Mouse (Mus musculus): Measurements from ENCODE around the gene Rgs3. TPM values are rescaled to one million over a fixed set of nuclear protein-coding genes. Genes with fewer than 3 reads are reported as not detected.

Gene Rgs3
- polyA plus RNA-seq, 1 experiment from 2014 or later, result 49.1 TPM

GRCm38 (mm10) chr4:62526256-62526655, 33.4 kb upstream of the Rgs3 start:
- DNase-seq (no peak), ATAC-seq (ENCODE audit: low FRiP score, low TSS enrichment) (no peak)
- WGBS, result 66% methylated on average over 2 of the region's 2 CpGs

GRCm38 (mm10) chr4:62527655-62528054, 32.0 kb upstream of the Rgs3 start:
- no peaks in the 10 kb centered on the region for H3K9me3 ChIP-seq (ENCODE audit: control insufficient read depth, low read length)
- DNase-seq, result no peak
- 93% methylated on average over 4 of the region's 4 CpGs for WGBS
- no peak overlapping the region for H3K4me3 ChIP-seq (replicated peaks; ENCODE audit: low read depth, low read length)
- no peaks in the 10 kb centered on the region for H3K36me3 ChIP-seq (ENCODE audit: control insufficient read depth, insufficient read depth, low read length)
- no peak overlapping the region for H3K27ac ChIP-seq (replicated peaks; ENCODE audit: low read depth, low read length)
- H3K4me1 ChIP-seq (ENCODE audit: control insufficient read depth, insufficient read depth, low read length), result peaks cover 8% of the 10 kb centered on the region
- no peaks in the 10 kb centered on the region for H3K27me3 ChIP-seq (ENCODE audit: control insufficient read depth, insufficient read depth, low read length)
- no peak overlapping the region for H3K4me2 ChIP-seq (ENCODE audit: low read length)
- ATAC-seq (ENCODE audit: low FRiP score, low TSS enrichment), result no peak
- H3K9ac ChIP-seq (replicated peaks; ENCODE audit: low read length), result no peak overlapping the region

More at GRCm38 (mm10) chr4:62526256-62526655, 33.4 kb upstream of the Rgs3 start:
- no peak overlapping the region for H3K4me3 ChIP-seq (replicated peaks; ENCODE audit: low read depth, low read length)
- H3K27ac ChIP-seq (replicated peaks; ENCODE audit: low read depth, low read length), result no peak overlapping the region
- H3K4me2 ChIP-seq (ENCODE audit: low read length), result no peak overlapping the region
- H3K9ac ChIP-seq (replicated peaks; ENCODE audit: low read length), result no peak overlapping the region
- H3K27me3 ChIP-seq (ENCODE audit: control insufficient read depth, insufficient read depth, low read length), result no peaks in the 10 kb centered on the region
- H3K4me1 ChIP-seq (ENCODE audit: control insufficient read depth, insufficient read depth, low read length), result peaks cover 8% of the 10 kb centered on the region
- no peaks in the 10 kb centered on the region for H3K36me3 ChIP-seq (ENCODE audit: control insufficient read depth, insufficient read depth, low read length)
- no peaks in the 10 kb centered on the region for H3K9me3 ChIP-seq (ENCODE audit: control insufficient read depth, low read length)

GRCm38 (mm10) chr4:62533729-62534128, 25.9 kb upstream of the Rgs3 start:
- no peak overlapping the region for H3K4me2 ChIP-seq (ENCODE audit: low read length)
- no peaks in the 10 kb centered on the region for H3K9me3 ChIP-seq (ENCODE audit: control insufficient read depth, low read length)
- H3K9ac ChIP-seq (replicated peaks; ENCODE audit: low read length), result no peak overlapping the region
- H3K27ac ChIP-seq (replicated peaks; ENCODE audit: low read depth, low read length), result no peak overlapping the region
- WGBS, result 79% methylated on average over 6 of the region's 6 CpGs
- DNase-seq, result no peak
- H3K4me1 ChIP-seq (ENCODE audit: control insufficient read depth, insufficient read depth, low read length), result no peaks in the 10 kb centered on the region
- no peak overlapping the region for H3K4me3 ChIP-seq (replicated peaks; ENCODE audit: low read depth, low read length)
- ATAC-seq (ENCODE audit: low FRiP score, low TSS enrichment), result no peak
- H3K36me3 ChIP-seq (ENCODE audit: control insufficient read depth, insufficient read depth, low read length), result no peaks in the 10 kb centered on the region
- no peaks in the 10 kb centered on the region for H3K27me3 ChIP-seq (ENCODE audit: control insufficient read depth, insufficient read depth, low read length)

- DNase-seq, result no peak
Measured at GRCm38 (mm10) chr4:62541802-62542201, 17.8 kb upstream of the Rgs3 start.

GRCm38 (mm10) chr4:62543782-62544181, 15.9 kb upstream of the Rgs3 start:
- no peak overlapping the region for H3K27ac ChIP-seq (replicated peaks; ENCODE audit: low read depth, low read length)
- WGBS, result 88% methylated on average over 6 of the region's 6 CpGs

More at GRCm38 (mm10) chr4:62541802-62542201, 17.8 kb upstream of the Rgs3 start:
- no peak overlapping the region for H3K27ac ChIP-seq (replicated peaks; ENCODE audit: low read depth, low read length)
- H3K9me3 ChIP-seq (ENCODE audit: control insufficient read depth, low read length), result no peaks in the 10 kb centered on the region
- no peaks in the 10 kb centered on the region for H3K27me3 ChIP-seq (ENCODE audit: control insufficient read depth, insufficient read depth, low read length)
- no peak overlapping the region for H3K4me3 ChIP-seq (replicated peaks; ENCODE audit: low read depth, low read length)
- H3K4me2 ChIP-seq (ENCODE audit: low read length), result no peak overlapping the region
- H3K4me1 ChIP-seq (ENCODE audit: control insufficient read depth, insufficient read depth, low read length), result no peaks in the 10 kb centered on the region
- WGBS, result 88% methylated on average over 3 of the region's 3 CpGs
- no peaks in the 10 kb centered on the region for H3K36me3 ChIP-seq (ENCODE audit: control insufficient read depth, insufficient read depth, low read length)
- no peak for ATAC-seq (ENCODE audit: low FRiP score, low TSS enrichment)
- no peak overlapping the region for H3K9ac ChIP-seq (replicated peaks; ENCODE audit: low read length)

GRCm38 (mm10) chr4:62544801-62545200, 14.8 kb upstream of the Rgs3 start:
- no peak overlapping the region for H3K4me2 ChIP-seq (ENCODE audit: low read length)
- H3K27me3 ChIP-seq (ENCODE audit: control insufficient read depth, insufficient read depth, low read length), result no peaks in the 10 kb centered on the region
- no peak for DNase-seq
- no peaks in the 10 kb centered on the region for H3K36me3 ChIP-seq (ENCODE audit: control insufficient read depth, insufficient read depth, low read length)
- H3K9ac ChIP-seq (replicated peaks; ENCODE audit: low read length), result no peak overlapping the region
- no peak overlapping the region for H3K4me3 ChIP-seq (replicated peaks; ENCODE audit: low read depth, low read length)
- H3K27ac ChIP-seq (replicated peaks; ENCODE audit: low read depth, low read length), result no peak overlapping the region
- no peaks in the 10 kb centered on the region for H3K9me3 ChIP-seq (ENCODE audit: control insufficient read depth, low read length)
- ATAC-seq (ENCODE audit: low FRiP score, low TSS enrichment), result no peak
- H3K4me1 ChIP-seq (ENCODE audit: control insufficient read depth, insufficient read depth, low read length), result no peaks in the 10 kb centered on the region

More at GRCm38 (mm10) chr4:62543782-62544181, 15.9 kb upstream of the Rgs3 start:
- Histone ChIP-seq H3K36me3 (ENCODE audit: control insufficient read depth, insufficient read depth, low read length) (no peaks in the 10 kb centered on the region), H3K9ac (replicated peaks; ENCODE audit: low read length) (no peak overlapping the region), H3K4me3 (replicated peaks; ENCODE audit: low read depth, low read length) (no peak overlapping the region), H3K4me1 (ENCODE audit: control insufficient read depth, insufficient read depth, low read length) (no peaks in the 10 kb centered on the region), H3K9me3 (ENCODE audit: control insufficient read depth, low read length) (no peaks in the 10 kb centered on the region), H3K4me2 (ENCODE audit: low read length) (no peak overlapping the region), H3K27me3 (ENCODE audit: control insufficient read depth, insufficient read depth, low read length) (no peaks in the 10 kb centered on the region)
- DNase-seq (no peak), ATAC-seq (ENCODE audit: low FRiP score, low TSS enrichment) (no peak)

- no peak overlapping the region for H3K9ac ChIP-seq (replicated peaks; ENCODE audit: low read length)
- no peak overlapping the region for H3K27ac ChIP-seq (replicated peaks; ENCODE audit: low read depth, low read length)
- H3K9me3 ChIP-seq (ENCODE audit: control insufficient read depth, low read length), result no peaks in the 10 kb centered on the region
- H3K4me2 ChIP-seq (ENCODE audit: low read length), result no peak overlapping the region
- no peaks in the 10 kb centered on the region for H3K27me3 ChIP-seq (ENCODE audit: control insufficient read depth, insufficient read depth, low read length)
- no peak for ATAC-seq (ENCODE audit: low FRiP score, low TSS enrichment)
- H3K4me3 ChIP-seq (replicated peaks; ENCODE audit: low read depth, low read length), result no peak overlapping the region
- DNase-seq, result no peak
- H3K36me3 ChIP-seq (ENCODE audit: control insufficient read depth, insufficient read depth, low read length), result no peaks in the 10 kb centered on the region
- no peaks in the 10 kb centered on the region for H3K4me1 ChIP-seq (ENCODE audit: control insufficient read depth, insufficient read depth, low read length)
- 90% methylated on average over 7 of the region's 7 CpGs for WGBS
Measured at GRCm38 (mm10) chr4:62551966-62552365, 7.7 kb upstream of the Rgs3 start.

- no peak overlapping the region for H3K27ac ChIP-seq (replicated peaks; ENCODE audit: low read depth, low read length)
- no peak overlapping the region for H3K4me2 ChIP-seq (ENCODE audit: low read length)
- H3K9ac ChIP-seq (replicated peaks; ENCODE audit: low read length), result no peak overlapping the region
- ATAC-seq (ENCODE audit: low FRiP score, low TSS enrichment) (no peak), DNase-seq (no peak)
- H3K27me3 ChIP-seq (ENCODE audit: control insufficient read depth, insufficient read depth, low read length), result no peaks in the 10 kb centered on the region
- no peaks in the 10 kb centered on the region for H3K36me3 ChIP-seq (ENCODE audit: control insufficient read depth, insufficient read depth, low read length)
- H3K4me3 ChIP-seq (replicated peaks; ENCODE audit: low read depth, low read length), result no peak overlapping the region
- WGBS, result 83% methylated on average over 3 of the region's 3 CpGs
- no peaks in the 10 kb centered on the region for H3K4me1 ChIP-seq (ENCODE audit: control insufficient read depth, insufficient read depth, low read length)
- H3K9me3 ChIP-seq (ENCODE audit: control insufficient read depth, low read length), result no peaks in the 10 kb centered on the region
Measured at GRCm38 (mm10) chr4:62557436-62557835, 2.2 kb upstream of the Rgs3 start.

- DNase-seq, result peak; percentile 95
- Histone ChIP-seq H3K4me3 (replicated peaks; ENCODE audit: low read depth, low read length) (no peak overlapping the region), H3K27ac (replicated peaks; ENCODE audit: low read depth, low read length) (peak overlapping the region; percentile 43), H3K36me3 (ENCODE audit: control insufficient read depth, insufficient read depth, low read length) (no peaks in the 10 kb centered on the region), H3K4me2 (ENCODE audit: low read length) (no peak overlapping the region), H3K27me3 (ENCODE audit: control insufficient read depth, insufficient read depth, low read length) (no peaks in the 10 kb centered on the region), H3K4me1 (ENCODE audit: control insufficient read depth, insufficient read depth, low read length) (no peaks in the 10 kb centered on the region), H3K9me3 (ENCODE audit: control insufficient read depth, low read length) (no peaks in the 10 kb centered on the region), H3K9ac (replicated peaks; ENCODE audit: low read length) (no peak overlapping the region)
- peak; percentile 83 for ATAC-seq (ENCODE audit: low FRiP score, low TSS enrichment)
- WGBS, result 22% methylated on average over 4 of the region's 4 CpGs
Measured at GRCm38 (mm10) chr4:62560963-62561629, 1.4 kb downstream of the Rgs3 start.

Data from midbrain, embryonic 14.5 days (tissue).